Mouse (Mus musculus): ENCODE measurements around the gene Dkk3.

Dkk3 gene

DNA sequence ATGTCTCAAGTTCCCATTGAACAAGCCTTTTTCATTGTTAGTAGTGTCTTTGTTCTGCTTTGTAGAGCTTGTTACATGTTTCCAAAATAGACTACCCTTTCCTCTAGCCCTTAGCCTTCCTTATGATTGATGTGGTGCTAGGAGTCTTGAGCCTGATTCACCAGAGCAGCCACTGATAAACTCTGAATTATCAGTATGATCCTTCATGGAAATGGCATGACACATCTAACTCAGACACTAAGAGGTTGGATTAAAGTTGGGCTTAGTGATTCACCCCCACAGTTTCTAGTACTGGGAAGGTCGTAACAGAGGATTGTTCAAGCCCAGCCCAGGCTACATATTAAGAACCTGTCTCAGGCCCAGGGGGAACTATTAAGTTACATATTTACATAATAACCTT is 76.2 kb downstream of the Dkk3 start:
- DNase-seq (ENCODE audit: extremely low spot score, low spot score) = no peak

DNA sequence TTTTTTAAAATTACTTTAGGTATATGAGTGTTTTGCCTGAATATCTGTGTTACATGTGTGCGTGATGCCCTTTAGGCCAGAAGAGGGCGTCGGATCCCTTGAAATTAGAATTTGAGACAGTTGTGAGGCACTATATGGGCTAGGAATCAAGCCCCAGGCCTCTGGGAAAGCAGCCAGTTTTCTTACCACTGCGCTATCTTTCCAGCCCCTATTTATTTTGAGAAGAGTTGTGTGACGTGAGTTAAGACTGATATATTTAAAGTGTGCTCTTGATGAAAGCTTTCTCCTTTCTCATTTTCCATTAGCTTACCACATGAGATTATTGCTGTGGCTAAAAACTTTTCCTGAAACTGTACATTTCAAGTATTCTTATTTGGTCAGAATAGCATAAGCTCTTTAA is 84.0 kb downstream of the Dkk3 start:
- DNase-seq (ENCODE audit: extremely low spot score, low spot score) = no peak
